Mouse (Mus musculus): Measurements from ENCODE around the gene Tagln2. TPM values are rescaled to one million over a fixed set of nuclear protein-coding genes. Genes with fewer than 3 reads are reported as not detected.

Tagln2 gene
- polyA plus RNA-seq, 1 experiment from 2014 or later: 53.2 TPM

DNA sequence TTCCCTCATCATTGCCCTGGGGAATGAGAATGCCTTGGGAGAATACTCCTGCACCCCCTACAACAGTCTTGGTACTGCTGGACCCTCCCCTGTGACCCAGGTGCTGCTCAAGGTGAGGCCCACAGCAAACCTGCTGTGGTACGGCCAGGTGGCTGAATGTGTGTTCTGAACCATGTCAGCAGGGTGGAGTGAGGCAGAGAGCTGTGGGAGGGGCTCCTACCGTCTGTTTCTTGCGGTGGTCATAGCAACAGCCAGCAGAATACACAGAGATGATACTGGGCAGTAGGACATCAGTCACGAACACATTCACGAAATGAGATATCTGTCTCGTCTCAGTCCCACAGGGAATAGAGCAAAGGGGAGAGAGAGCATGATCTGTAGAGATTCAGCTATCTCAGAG is 6.3 kb upstream of the Tagln2 start:
- Histone ChIP-seq H3K27ac (no peak overlapping the region), H3K9me3 (replicated peaks) (no peaks in the 10 kb centered on the region), H3K27me3 (peaks cover 13% of the 10 kb centered on the region), H3K36me3 (peaks cover 84% of the 10 kb centered on the region), H3K4me1 (peaks cover 10% of the 10 kb centered on the region), H3K4me2 (replicated peaks) (no peak overlapping the region), H3K9ac (no peak overlapping the region), H3K4me3 (no peak overlapping the region)
- 69% methylated on average over 6 of the region's 6 CpGs for WGBS
- ATAC-seq (ENCODE audit: low FRiP score): no peak

DNA sequence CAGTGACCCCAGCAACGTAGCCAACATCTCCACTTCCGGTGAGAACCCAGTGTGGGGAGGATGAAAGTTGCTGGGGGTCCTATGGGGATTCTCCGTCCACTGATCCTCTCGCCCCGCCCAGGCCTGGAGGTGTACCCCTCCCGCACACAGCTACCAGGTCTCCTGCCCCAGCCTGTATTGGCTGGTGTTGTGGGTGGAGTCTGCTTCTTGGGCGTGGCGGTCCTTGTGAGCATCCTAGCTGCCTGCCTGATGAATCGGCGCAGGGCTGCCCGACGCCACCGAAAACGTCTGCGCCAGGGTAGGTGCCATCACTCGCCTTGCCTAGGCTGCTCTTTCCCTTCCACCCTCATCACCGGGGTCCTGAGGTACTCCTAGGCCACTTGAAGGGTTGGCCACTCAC is 3.8 kb upstream of the Tagln2 start:
- H3K4me2 ChIP-seq (replicated peaks): no peak overlapping the region
- no peaks in the 10 kb centered on the region for H3K9me3 ChIP-seq (replicated peaks)
- H3K27me3 ChIP-seq: peaks cover 38% of the 10 kb centered on the region
- H3K36me3 ChIP-seq: peaks cover 70% of the 10 kb centered on the region
- 79% methylated on average over 17 of the region's 17 CpGs for WGBS
- peaks cover 15% of the 10 kb centered on the region for H3K4me1 ChIP-seq
- H3K27ac ChIP-seq: no peak overlapping the region
- no peak overlapping the region for H3K4me3 ChIP-seq
- no peak overlapping the region for H3K9ac ChIP-seq
- ATAC-seq (ENCODE audit: low FRiP score): no peak

DNA sequence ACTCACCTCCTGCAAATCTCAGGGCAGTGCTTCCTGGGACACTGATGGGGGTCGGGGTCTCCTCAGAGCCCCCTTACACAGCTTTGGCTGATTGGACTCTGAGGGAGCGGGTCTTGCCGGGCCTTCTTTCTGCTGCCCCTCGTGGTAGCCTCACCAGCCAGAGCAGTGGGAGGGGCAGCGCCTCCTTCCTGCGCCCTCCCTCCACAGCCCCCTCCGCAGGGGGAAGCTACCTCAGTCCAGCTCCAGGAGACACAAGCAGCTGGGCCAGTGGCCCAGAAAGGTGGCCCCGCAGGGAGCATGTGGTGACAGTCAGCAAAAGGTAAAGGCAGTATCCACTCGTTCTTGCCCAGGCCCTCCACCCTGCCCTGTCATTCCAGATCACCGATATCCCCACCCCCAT is 2.4 kb upstream of the Tagln2 start:
- no peaks in the 10 kb centered on the region for H3K9me3 ChIP-seq (replicated peaks)
- ATAC-seq (ENCODE audit: low FRiP score): no peak
- H3K4me3 ChIP-seq: no peak overlapping the region
- H3K4me2 ChIP-seq (replicated peaks): no peak overlapping the region
- no peak overlapping the region for H3K27ac ChIP-seq
- H3K9ac ChIP-seq: no peak overlapping the region
- H3K4me1 ChIP-seq: peaks cover 27% of the 10 kb centered on the region
- 89% methylated on average over 10 of the region's 10 CpGs for WGBS
- peaks cover 51% of the 10 kb centered on the region for H3K27me3 ChIP-seq
- H3K36me3 ChIP-seq: peaks cover 56% of the 10 kb centered on the region

DNA sequence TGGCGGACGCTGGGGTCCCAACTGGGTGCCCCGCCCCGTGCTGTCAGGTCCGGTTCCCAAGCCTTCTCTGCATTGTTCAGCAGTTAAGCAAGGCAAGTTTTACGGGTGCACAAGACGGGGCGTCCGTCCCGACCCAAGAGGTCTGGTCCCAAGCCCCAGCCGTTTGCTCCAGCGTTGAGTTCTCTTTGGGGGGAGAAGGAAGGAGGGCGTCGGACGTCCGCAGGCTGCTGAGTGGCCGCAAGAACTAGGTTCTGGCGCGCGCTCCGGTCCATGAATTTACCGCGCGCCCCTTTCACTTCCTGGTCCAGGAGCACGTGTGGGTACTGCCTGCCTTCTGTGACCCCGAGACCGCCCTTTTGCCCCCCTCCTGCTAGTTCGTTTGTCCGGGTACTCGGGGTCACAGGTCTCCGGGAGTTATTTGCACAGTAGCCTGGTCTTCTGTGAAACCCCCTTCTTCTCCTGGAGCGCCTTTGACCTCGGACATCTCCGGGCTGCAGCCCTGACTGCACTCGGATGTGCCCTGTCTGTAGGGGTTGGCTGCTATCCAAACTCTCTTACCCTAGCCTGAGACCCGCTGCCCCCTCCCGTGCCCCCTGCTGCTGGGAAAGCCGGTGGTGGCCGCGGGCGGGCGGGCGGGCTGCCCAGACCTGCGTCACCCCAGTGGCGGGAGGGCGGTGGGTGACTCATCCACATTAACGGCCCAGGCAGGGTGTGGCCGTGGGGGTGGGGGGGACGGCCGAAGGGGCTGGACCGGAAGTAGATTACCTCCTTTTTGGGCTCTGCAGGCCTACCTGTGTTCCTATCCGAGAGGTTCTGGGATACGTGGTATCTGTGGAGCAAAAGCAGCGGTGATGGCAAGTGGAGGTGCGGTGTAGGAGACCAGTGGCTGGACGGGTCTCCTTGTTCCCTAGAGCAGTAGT is 864 bp downstream of the Tagln2 start:
- H3K9ac ChIP-seq: peak overlapping the region; percentile 47
- H3K27ac ChIP-seq: peak overlapping the region; percentile 23; the same call in 1 of the 2 replicates
- H3K4me3 ChIP-seq: peak overlapping the region; percentile 38
- H3K4me2 ChIP-seq (replicated peaks): peak overlapping the region; percentile 59
- H3K27me3 ChIP-seq: peaks cover 53% of the 10 kb centered on the region
- ATAC-seq (ENCODE audit: low FRiP score): peak; percentile 12
- H3K36me3 ChIP-seq: peaks cover 30% of the 10 kb centered on the region
- H3K9me3 ChIP-seq (replicated peaks): no peaks in the 10 kb centered on the region
- H3K4me1 ChIP-seq: peaks cover 53% of the 10 kb centered on the region
- 1% methylated on average over 56 of the region's 56 CpGs for WGBS

DNA sequence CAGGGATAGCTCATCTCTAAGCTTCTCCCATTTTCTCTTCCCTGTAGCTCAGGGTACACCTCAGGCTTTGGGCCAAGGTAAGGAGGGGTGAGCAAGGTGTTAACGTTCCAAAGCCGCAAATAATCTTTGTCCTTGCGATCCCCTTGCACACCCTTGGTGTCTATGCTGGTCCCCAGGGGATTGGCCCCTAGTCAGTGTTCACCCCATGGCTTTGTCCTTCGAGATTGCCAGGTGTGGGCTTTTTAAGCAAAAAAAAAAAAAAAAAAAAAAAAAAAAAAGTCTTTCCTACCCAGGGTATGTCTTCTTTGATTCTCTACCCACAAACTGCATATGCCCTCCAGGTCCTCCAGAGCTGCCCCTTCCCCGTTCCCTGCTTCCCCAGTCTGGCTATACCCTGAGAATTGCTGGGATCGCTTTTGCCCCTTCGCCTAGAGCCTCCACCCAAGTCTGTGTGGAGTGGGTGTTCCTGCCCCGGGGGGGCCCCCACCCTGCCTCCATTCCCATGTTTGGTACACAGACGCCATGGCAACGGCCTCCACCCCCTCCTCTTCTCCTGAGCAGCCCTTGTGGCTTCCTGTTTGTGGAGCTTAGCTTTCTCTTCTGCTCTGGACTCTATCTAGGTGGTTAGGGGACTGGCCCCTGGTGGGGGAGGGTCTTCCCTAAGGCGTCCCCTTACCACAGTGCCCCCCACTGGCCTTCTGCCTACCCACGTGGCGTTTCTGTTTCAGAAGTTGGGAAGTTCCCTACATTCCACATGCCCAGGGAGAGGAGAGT is 1.7 kb downstream of the Tagln2 start:
- 24% methylated on average over 13 of the region's 13 CpGs for WGBS
- peaks cover 53% of the 10 kb centered on the region for H3K4me1 ChIP-seq
- H3K4me3 ChIP-seq: peak overlapping the region; percentile 38
- H3K27ac ChIP-seq: no peak overlapping the region
- peak; percentile 5; the same call in 1 of the 2 replicates for ATAC-seq (ENCODE audit: low FRiP score)
- H3K9ac ChIP-seq: 0 out of 2 replicates have a peak overlapping the region, but pooled peaks have one; percentile 47
- H3K4me2 ChIP-seq (replicated peaks): peak overlapping the region; percentile 59
- peaks cover 53% of the 10 kb centered on the region for H3K27me3 ChIP-seq
- H3K36me3 ChIP-seq: peaks cover 21% of the 10 kb centered on the region
- H3K9me3 ChIP-seq (replicated peaks): no peaks in the 10 kb centered on the region

DNA sequence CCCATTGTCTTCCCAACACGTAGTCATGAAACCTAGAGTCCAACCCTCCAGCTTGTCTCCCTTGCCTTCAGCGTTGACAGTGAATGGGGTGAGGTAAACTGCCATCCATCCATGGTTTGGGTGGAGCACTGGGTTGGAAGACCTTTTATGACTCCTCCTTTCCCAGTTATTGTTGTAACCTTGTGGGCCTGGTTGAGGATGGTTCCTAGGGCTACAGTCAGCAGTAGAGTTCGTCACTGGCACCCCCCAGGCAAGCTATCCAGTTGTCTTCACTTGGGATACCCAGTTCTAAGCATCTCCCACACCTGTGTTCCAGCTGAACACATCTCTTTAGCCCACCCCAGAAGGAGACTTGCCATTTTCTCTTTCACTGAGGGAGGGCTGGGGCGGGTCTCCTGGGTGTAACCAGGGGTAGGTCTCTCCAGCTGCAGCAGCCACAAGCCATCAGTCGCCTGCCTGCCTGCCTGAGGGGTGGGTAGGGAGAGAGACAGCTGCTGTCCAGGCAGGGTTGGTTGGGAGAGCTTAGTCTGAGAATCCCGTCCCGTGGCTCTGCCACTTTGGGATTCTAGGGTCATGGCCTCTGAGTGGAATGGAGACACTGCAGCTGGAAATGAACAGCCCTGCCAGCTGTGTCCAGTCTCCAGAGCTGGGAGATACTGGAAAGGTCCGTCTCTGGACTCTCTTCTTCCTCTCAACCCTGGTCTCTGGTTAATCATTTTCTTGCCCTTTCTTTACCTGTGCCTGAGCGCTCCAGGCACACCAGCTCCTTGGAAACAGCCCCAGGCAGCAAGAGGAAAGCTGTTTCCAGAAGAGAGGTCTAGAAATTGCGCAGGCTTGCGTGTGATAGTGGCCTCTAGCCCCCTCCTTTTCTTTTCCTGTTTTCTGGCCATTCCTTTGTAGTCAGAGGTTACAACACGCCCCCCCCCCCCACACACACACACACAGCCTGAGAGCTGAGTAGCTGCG is 2.6 kb downstream of the Tagln2 start:
- Histone ChIP-seq H3K36me3 (peaks cover 12% of the 10 kb centered on the region), H3K27ac (no peak overlapping the region), H3K9ac (no peak overlapping the region), H3K4me2 (replicated peaks) (peak overlapping the region; percentile 11; the same call in 1 of the 2 replicates), H3K9me3 (replicated peaks) (no peaks in the 10 kb centered on the region), H3K4me3 (no peak overlapping the region), H3K4me1 (peaks cover 53% of the 10 kb centered on the region), H3K27me3 (peaks cover 51% of the 10 kb centered on the region)
- ATAC-seq (ENCODE audit: low FRiP score): no peak
- 24% methylated on average over 12 of the region's 13 CpGs for WGBS

DNA sequence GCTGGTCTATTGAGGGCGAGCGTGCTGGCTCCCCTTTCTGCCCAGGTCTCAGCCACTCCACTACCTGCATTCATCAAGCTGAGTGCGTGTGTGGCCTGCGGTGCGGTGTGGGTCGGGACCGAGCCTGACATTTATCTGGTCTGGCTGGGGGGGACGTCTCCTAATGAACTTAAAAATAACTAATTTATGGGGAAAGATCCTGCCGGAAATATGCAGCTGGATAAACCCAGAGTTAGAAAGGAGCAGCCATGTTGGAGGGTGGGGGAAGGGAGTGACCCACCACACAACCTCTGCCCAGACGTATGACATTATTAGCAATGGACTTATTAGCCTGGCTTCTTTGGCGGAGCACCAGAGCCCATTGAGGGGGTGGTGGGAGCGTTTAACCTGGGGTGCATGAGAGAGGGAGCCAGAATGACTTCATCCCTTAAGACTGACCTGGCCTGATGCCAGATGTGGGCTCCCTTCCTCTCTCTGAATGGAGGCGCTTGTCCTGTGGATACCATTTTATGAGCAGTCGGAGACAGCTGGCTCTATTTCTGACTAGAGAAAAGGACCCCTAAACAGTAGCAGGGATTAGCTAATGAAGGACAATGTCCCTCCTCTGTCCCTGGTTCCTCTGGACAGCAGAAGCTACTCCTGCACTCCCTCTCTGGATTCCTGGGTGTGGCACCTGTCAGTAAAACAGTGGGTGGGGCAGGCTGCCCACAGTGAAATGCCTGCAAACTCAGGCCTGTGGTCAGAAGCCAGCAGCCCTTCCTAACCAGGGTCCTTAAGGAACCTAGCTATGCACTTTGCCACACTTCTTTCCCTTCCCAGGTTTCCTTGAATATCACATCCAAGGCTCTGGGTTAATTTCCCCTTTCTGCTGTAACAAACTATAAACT is 3.5 kb downstream of the Tagln2 start:
- no peak overlapping the region for H3K4me3 ChIP-seq
- no peak overlapping the region for H3K9ac ChIP-seq
- H3K27ac ChIP-seq: no peak overlapping the region
- H3K4me1 ChIP-seq: peaks cover 53% of the 10 kb centered on the region
- 0 out of 2 replicates have a peak overlapping the region, but pooled peaks have one; percentile 11 for H3K4me2 ChIP-seq (replicated peaks)
- H3K36me3 ChIP-seq: peaks cover 3% of the 10 kb centered on the region
- H3K27me3 ChIP-seq: peaks cover 42% of the 10 kb centered on the region
- 34% methylated on average over 14 of the region's 14 CpGs for WGBS
- no peak for ATAC-seq (ENCODE audit: low FRiP score)
- no peaks in the 10 kb centered on the region for H3K9me3 ChIP-seq (replicated peaks)

DNA sequence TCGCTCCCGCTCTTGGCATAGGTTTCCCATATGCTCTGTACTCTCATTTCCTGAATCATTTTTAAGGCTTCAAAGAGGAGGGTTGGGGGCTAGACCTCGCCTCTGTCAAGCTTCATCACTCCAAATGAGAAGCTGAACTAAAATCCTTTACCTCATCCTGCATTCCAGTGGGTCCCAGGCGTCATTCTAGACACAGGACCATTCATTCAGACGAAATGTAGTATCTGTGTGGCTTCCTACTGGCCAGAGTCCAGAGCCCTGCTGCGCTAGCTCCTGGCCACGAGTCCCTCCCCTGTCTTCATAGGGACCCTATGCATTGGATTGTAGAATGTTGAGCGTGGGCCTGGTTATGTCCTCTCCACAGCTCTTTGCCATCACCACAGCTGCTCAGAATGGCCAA is 4.9 kb downstream of the Tagln2 start:
- no peak overlapping the region for H3K4me3 ChIP-seq
- H3K36me3 ChIP-seq: no peaks in the 10 kb centered on the region
- ATAC-seq (ENCODE audit: low FRiP score): no peak
- no peaks in the 10 kb centered on the region for H3K9me3 ChIP-seq (replicated peaks)
- peaks cover 51% of the 10 kb centered on the region for H3K4me1 ChIP-seq
- peaks cover 28% of the 10 kb centered on the region for H3K27me3 ChIP-seq
- H3K4me2 ChIP-seq (replicated peaks): no peak overlapping the region
- no peak overlapping the region for H3K27ac ChIP-seq
- H3K9ac ChIP-seq: no peak overlapping the region
- WGBS: 77% methylated on average over 8 of the region's 8 CpGs

DNA sequence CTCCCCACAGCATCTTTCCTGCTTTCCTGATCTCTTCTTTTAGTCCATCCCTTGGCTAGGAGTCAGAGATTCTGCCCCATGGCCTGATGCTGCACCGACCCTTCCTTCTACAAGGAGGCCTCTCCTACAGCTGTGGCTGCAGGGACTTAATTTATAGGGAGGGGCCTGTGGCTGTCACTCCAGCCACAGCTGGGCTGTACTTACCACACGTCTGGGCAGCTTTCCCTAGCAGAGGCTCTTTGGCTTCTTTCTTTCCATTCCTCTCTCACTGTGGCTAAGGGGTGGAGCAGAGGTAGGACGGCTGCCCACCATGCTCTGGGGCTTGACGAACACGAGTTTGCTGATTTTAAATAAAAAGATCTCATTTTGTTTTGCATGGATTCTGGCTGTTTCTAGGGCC is 7.2 kb downstream of the Tagln2 start:
- no peak overlapping the region for H3K9ac ChIP-seq
- peaks cover 7% of the 10 kb centered on the region for H3K27me3 ChIP-seq
- no peak overlapping the region for H3K4me3 ChIP-seq
- no peak overlapping the region for H3K4me2 ChIP-seq (replicated peaks)
- no peaks in the 10 kb centered on the region for H3K9me3 ChIP-seq (replicated peaks)
- H3K27ac ChIP-seq: no peak overlapping the region
- WGBS: 64% methylated on average over 5 of the region's 5 CpGs
- H3K4me1 ChIP-seq: peaks cover 32% of the 10 kb centered on the region
- H3K36me3 ChIP-seq: no peaks in the 10 kb centered on the region
- no peak for ATAC-seq (ENCODE audit: low FRiP score)

DNA sequence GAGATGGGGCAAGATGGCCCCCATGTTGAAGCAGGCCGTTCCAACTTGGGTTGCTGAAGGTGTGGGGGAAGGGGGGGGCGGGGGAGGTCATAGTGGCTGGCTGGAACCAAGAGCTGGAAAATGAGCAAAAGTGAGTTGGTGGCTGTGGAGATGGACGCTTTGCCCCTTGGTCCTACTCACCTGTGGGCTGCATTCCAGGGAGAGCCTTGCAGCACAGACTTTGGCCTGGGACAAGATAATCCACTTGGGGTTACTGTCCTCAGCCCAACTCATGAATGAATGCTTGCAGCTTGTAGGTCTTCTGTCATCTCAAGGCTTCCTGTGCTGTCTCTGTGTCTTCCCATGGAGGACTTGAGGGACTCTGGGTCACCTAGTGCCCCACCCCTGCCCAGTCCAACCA is 7.9 kb downstream of the Tagln2 start:
- 94% methylated on average over 3 of the region's 3 CpGs for WGBS
- no peaks in the 10 kb centered on the region for H3K27me3 ChIP-seq

DNA sequence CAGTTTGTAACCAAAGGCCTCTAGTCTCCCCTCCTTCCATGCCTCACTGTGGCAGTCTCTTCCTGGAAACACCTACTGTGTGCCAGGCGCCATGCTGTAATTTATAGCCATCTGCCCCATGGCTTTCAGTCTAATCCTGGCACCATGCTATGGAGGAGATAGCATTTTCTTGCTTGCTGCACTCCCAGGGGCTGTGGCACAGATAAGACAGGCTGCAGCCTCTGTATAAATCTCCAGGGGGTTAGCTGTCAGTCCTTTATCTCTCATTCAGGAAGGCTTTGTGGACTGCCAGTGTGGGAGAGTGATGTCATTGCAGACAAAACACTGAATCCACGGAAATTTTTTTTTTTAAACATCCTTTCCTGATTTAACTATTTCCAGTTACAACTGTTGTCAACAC is 8.3 kb downstream of the Tagln2 start:
- Histone ChIP-seq H3K27ac (no peak overlapping the region), H3K9me3 (replicated peaks) (no peaks in the 10 kb centered on the region), H3K36me3 (no peaks in the 10 kb centered on the region), H3K27me3 (no peaks in the 10 kb centered on the region), H3K4me2 (replicated peaks) (no peak overlapping the region), H3K9ac (no peak overlapping the region), H3K4me1 (peaks cover 25% of the 10 kb centered on the region), H3K4me3 (no peak overlapping the region)
- WGBS: 47% methylated on average over 2 of the region's 2 CpGs
- no peak for ATAC-seq (ENCODE audit: low FRiP score)

More for the DNA sequence above, 7.9 kb downstream of the Tagln2 start:
- Histone ChIP-seq H3K27ac (no peak overlapping the region), H3K9me3 (replicated peaks) (no peaks in the 10 kb centered on the region), H3K9ac (no peak overlapping the region), H3K4me1 (peaks cover 25% of the 10 kb centered on the region), H3K4me3 (no peak overlapping the region), H3K36me3 (no peaks in the 10 kb centered on the region), H3K4me2 (replicated peaks) (no peak overlapping the region)
- no peak for ATAC-seq (ENCODE audit: low FRiP score)
